Mouse (Mus musculus) lung, adult 2 months (tissue): ENCODE measurements around the gene Fbxo24.

Experiments used
- CTCF ChIP-seq: fragments of 200-500 bp; IDR thresholded peaks from 2 replicates; pipeline ENCODE4 v1.5.1; 2011; ENCODE audit warnings: mild to moderate bottlenecking, low read length, control low read depth; ENCODE audit not compliant: insufficient read depth
- POLR2A ChIP-seq: fragments of 200-500 bp; IDR thresholded peaks from 2 replicates; pipeline ENCODE4 v1.6.1; 2011; ENCODE audit warnings: low read depth, mild to moderate bottlenecking, control low read depth, low read length, borderline replicate concordance; ENCODE audit errors: extremely low read depth

GRCm38 (mm10) chr5:137649251-137649650 is 20.4 kb upstream of the Fbxo24 start:
- TF ChIP-seq CTCF (no peak), POLR2A (no peak)
